21 mouse cellular contexts compared by ENCODE assay signal in genomic region chr14:14544236-14544635, GRCm38 (mm10).
A peak's percentile ranks its signal among the peaks of the same experiment; 100 is the strongest.
DNase-seq lines count a peak whose midpoint lies in the region; ATAC-seq and TF ChIP-seq lines count a peak whose summit lies in the region.
"Had no signal": no experiment of that assay in that cellular context is flagged by ENCODE, and none has a peak within 500 bp of the region (broad histone marks: within the 10 kb centered on the region; RNA-seq: fewer than 3 reads in every experiment).

No protein-coding gene starts in this region.

- peak; percentile 90 for ATAC-seq in intestine, embryonic 15.5 days
- ATAC-seq: forebrain, embryonic 13.5 days; midbrain, embryonic 13.5 days had no signal

- no peak overlapping the region for H3K4me3 ChIP-seq in liver, adult 2 months (ENCODE audit: insufficient read depth, low read depth, low read length)
- H3K4me3 ChIP-seq in intestine, embryonic 15.5 days (replicated peaks), result no peak overlapping the region
- no peak overlapping the region for H3K4me3 ChIP-seq in embryonic facial prominence, embryonic 10.5 days
- H3K4me3 ChIP-seq: erythroblast, embryonic 14.5 days; forebrain, embryonic 13.5 days; hindbrain, embryonic 13.5 days; limb, embryonic 12.5 days; midbrain, embryonic 13.5 days; neural tube, embryonic 13.5 days had no signal

- no peak overlapping the region for H3K9ac ChIP-seq in liver, adult 2 months (ENCODE audit: low read depth, low read length)
- no peak overlapping the region for H3K9ac ChIP-seq in intestine, embryonic 15.5 days
- H3K9ac ChIP-seq: forebrain, embryonic 13.5 days; hindbrain, embryonic 13.5 days; limb, embryonic 12.5 days; midbrain, embryonic 13.5 days; neural tube, embryonic 13.5 days had no signal

- H3K4me1 ChIP-seq in liver, adult 2 months (ENCODE audit: control insufficient read depth, insufficient read depth, low read length), result peaks cover 4% of the 10 kb centered on the region; the same call in 1 of the 2 replicates
- no peaks in the 10 kb centered on the region for H3K4me1 ChIP-seq in intestine, embryonic 15.5 days (replicated peaks)
- no peaks in the 10 kb centered on the region for H3K4me1 ChIP-seq in embryonic facial prominence, embryonic 10.5 days
- H3K4me1 ChIP-seq: forebrain, embryonic 13.5 days; hindbrain, embryonic 13.5 days; limb, embryonic 12.5 days; midbrain, embryonic 13.5 days; neural tube, embryonic 13.5 days had no signal

- no peaks in the 10 kb centered on the region for H3K9me3 ChIP-seq in intestine, embryonic 15.5 days
- H3K9me3 ChIP-seq in embryonic facial prominence, embryonic 10.5 days, result no peaks in the 10 kb centered on the region
- H3K9me3 ChIP-seq: forebrain, embryonic 13.5 days; hindbrain, embryonic 13.5 days; limb, embryonic 12.5 days; midbrain, embryonic 13.5 days; neural tube, embryonic 13.5 days had no signal

- H3K27ac ChIP-seq in liver, adult 2 months (replicated peaks; ENCODE audit: insufficient read depth, low read depth, low read length), result no peak overlapping the region
- 0 out of 2 replicates have a peak overlapping the region, but pooled peaks have one; percentile 17 for H3K27ac ChIP-seq in intestine, embryonic 15.5 days
- H3K27ac ChIP-seq in embryonic facial prominence, embryonic 10.5 days (replicated peaks), result no peak overlapping the region
- H3K27ac ChIP-seq: forebrain, embryonic 13.5 days; hindbrain, embryonic 13.5 days; limb, embryonic 12.5 days; midbrain, embryonic 13.5 days; neural tube, embryonic 13.5 days had no signal

- no peak overlapping the region for H3K4me2 ChIP-seq in intestine, embryonic 15.5 days (replicated peaks)
- H3K4me2 ChIP-seq: forebrain, embryonic 13.5 days; hindbrain, embryonic 13.5 days; limb, embryonic 12.5 days; midbrain, embryonic 13.5 days; neural tube, embryonic 13.5 days had no signal

- no peaks in the 10 kb centered on the region for H3K36me3 ChIP-seq in liver, adult 2 months (ENCODE audit: control insufficient read depth, insufficient read depth, low read length)
- no peaks in the 10 kb centered on the region for H3K36me3 ChIP-seq in intestine, embryonic 15.5 days
- no peaks in the 10 kb centered on the region for H3K36me3 ChIP-seq in embryonic facial prominence, embryonic 10.5 days (replicated peaks)
- H3K36me3 ChIP-seq: hindbrain, embryonic 13.5 days; limb, embryonic 12.5 days; midbrain, embryonic 13.5 days; neural tube, embryonic 13.5 days had no signal

- 29% methylated on average over 7 of the region's 7 CpGs for WGBS in liver, adult 2 months
- 51% methylated on average over 7 of the region's 7 CpGs for WGBS in intestine, embryonic 15.5 days
- WGBS in embryonic facial prominence, embryonic 10.5 days, result 90% methylated on average over 7 of the region's 7 CpGs

- no peak for TF ChIP-seq POLR2A in liver, adult 2 months (IDR thresholded peaks at IDR 0.05; ENCODE audit: extremely low read depth, insufficient read depth, low read length)

- H3K79me2 ChIP-seq in liver, adult 2 months (ENCODE audit: control insufficient read depth, insufficient read depth, low read length), result no peaks in the 10 kb centered on the region

- no peaks in the 10 kb centered on the region for H3K27me3 ChIP-seq in liver, adult 2 months (ENCODE audit: control insufficient read depth, insufficient read depth, low read length)
- no peaks in the 10 kb centered on the region for H3K27me3 ChIP-seq in intestine, embryonic 15.5 days (replicated peaks)
- no peaks in the 10 kb centered on the region for H3K27me3 ChIP-seq in embryonic facial prominence, embryonic 10.5 days (replicated peaks; ENCODE audit: low read depth, poor library complexity, severe bottlenecking)
- H3K27me3 ChIP-seq: forebrain, embryonic 13.5 days; hindbrain, embryonic 13.5 days; limb, embryonic 12.5 days; midbrain, embryonic 13.5 days; neural tube, embryonic 13.5 days had no signal

- TF ChIP-seq CTCF in liver, adult 2 months (IDR thresholded peaks at IDR 0.05; ENCODE audit: low read depth, low read length), result no peak

- peak; percentile 48 for DNase-seq in liver, adult 2 months (ENCODE audit: extremely low read depth, low read depth, low spot score)
- DNase-seq in liver, result no peak
- DNase-seq in kidney, adult 9 months, result peak; percentile 70
- DNase-seq in kidney, postnatal 36 days, result peak; percentile 35 to 53
- no peak for DNase-seq in embryonic facial prominence, embryonic 10.5 days (ENCODE audit: low spot score)
- DNase-seq in left cerebral cortex, adult 8-10 months (ENCODE audit: low spot score in 2 of 2), result no peak
- DNase-seq in urinary bladder, postnatal 4 days (ENCODE audit: low spot score in 2 of 2), result no peak
- DNase-seq: B cell, adult 2 months; cerebellum, adult 8-10 months; gastrocnemius, postnatal 36 days; layer of hippocampus, adult 9-11 months; lung, adult 18-20 months; lung, postnatal 14 days; thymus, postnatal 36 days had no signal

Comparison
In these comparisons a context has a peak if more than half of its experiments do, and no peak if none do; other contexts are left out.
1. DNase-seq: peak in liver, adult 2 months (single experiment), kidney, adult 9 months (single experiment) and kidney, postnatal 36 days (2 of 2); none in liver (single experiment), embryonic facial prominence, embryonic 10.5 days (single experiment), left cerebral cortex, adult 8-10 months (0 of 2) and urinary bladder, postnatal 4 days (0 of 2).